Mouse (Mus musculus): Measurements from ENCODE around the gene Phf7. TPM values are rescaled to one million over a fixed set of nuclear protein-coding genes. Genes with fewer than 3 reads are reported as not detected.

Gene Phf7
- total and polyA plus RNA-seq, 2 experiments from 2014 or later, result 8.6 to 12.2 TPM

GRCm38 (mm10) chr14:31245946-31246345 lies 5.2 kb downstream of the Phf7 start:
- ATAC-seq, result no peak
- no peaks in the 10 kb centered on the region for H3K9me3 ChIP-seq (ENCODE audit: low read length)
- H3K36me3 ChIP-seq (ENCODE audit: insufficient read depth), result no peaks in the 10 kb centered on the region
- no peaks in the 10 kb centered on the region for H3K4me1 ChIP-seq (ENCODE audit: insufficient read depth)
- no peak overlapping the region for H3K4me2 ChIP-seq (ENCODE audit: low read depth)
- H3K27ac ChIP-seq (ENCODE audit: low read depth, low read length), result no peak overlapping the region
- DNase-seq, result no peak
- 74% methylated on average over 1 of the region's 1 CpGs for WGBS
- TF ChIP-seq CTCF (IDR thresholded peaks at IDR 0.05; ENCODE audit: low read depth), result no peak
- no peak overlapping the region for H3K4me3 ChIP-seq (ENCODE audit: low read depth, low read length)
- no peak overlapping the region for H3K9ac ChIP-seq
- H3K27me3 ChIP-seq (ENCODE audit: insufficient read depth, low read length), result no peaks in the 10 kb centered on the region

GRCm38 (mm10) chr14:31244777-31245176 lies 6.3 kb downstream of the Phf7 start:
- Histone ChIP-seq H3K4me1 (ENCODE audit: insufficient read depth) (no peaks in the 10 kb centered on the region), H3K4me2 (ENCODE audit: low read depth) (no peak overlapping the region), H3K27ac (ENCODE audit: low read depth, low read length) (no peak overlapping the region), H3K4me3 (ENCODE audit: low read depth, low read length) (no peak overlapping the region), H3K36me3 (ENCODE audit: insufficient read depth) (no peaks in the 10 kb centered on the region), H3K9ac (no peak overlapping the region), H3K9me3 (ENCODE audit: low read length) (no peaks in the 10 kb centered on the region), H3K27me3 (ENCODE audit: insufficient read depth, low read length) (no peaks in the 10 kb centered on the region)
- TF ChIP-seq CTCF (IDR thresholded peaks at IDR 0.05; ENCODE audit: low read depth), result no peak
- DNase-seq, result no peak
- WGBS, result 70% methylated on average over 1 of the region's 1 CpGs
- ATAC-seq, result no peak

GRCm38 (mm10) chr14:31240528-31240927 lies 10.6 kb downstream of the Phf7 start:
- WGBS, result 89% methylated on average over 3 of the region's 3 CpGs
- H3K4me1 ChIP-seq (ENCODE audit: insufficient read depth), result no peaks in the 10 kb centered on the region
- no peak for DNase-seq
- no peaks in the 10 kb centered on the region for H3K36me3 ChIP-seq (ENCODE audit: insufficient read depth)
- no peaks in the 10 kb centered on the region for H3K9me3 ChIP-seq (ENCODE audit: low read length)
- no peak overlapping the region for H3K4me3 ChIP-seq (ENCODE audit: low read depth, low read length)
- H3K4me2 ChIP-seq (ENCODE audit: low read depth), result no peak overlapping the region
- H3K9ac ChIP-seq, result no peak overlapping the region
- ATAC-seq, result no peak
- TF ChIP-seq CTCF (IDR thresholded peaks at IDR 0.05; ENCODE audit: low read depth), result no peak
- H3K27ac ChIP-seq (ENCODE audit: low read depth, low read length), result no peak overlapping the region
- no peaks in the 10 kb centered on the region for H3K27me3 ChIP-seq (ENCODE audit: insufficient read depth, low read length)

- Histone ChIP-seq H3K4me1 (ENCODE audit: insufficient read depth) (peaks cover 4% of the 10 kb centered on the region; the same call in 1 of the 2 replicates), H3K27ac (ENCODE audit: low read depth, low read length) (no peak overlapping the region), H3K4me2 (ENCODE audit: low read depth) (no peak overlapping the region), H3K4me3 (ENCODE audit: low read depth, low read length) (no peak overlapping the region), H3K9me3 (ENCODE audit: low read length) (no peaks in the 10 kb centered on the region), H3K9ac (no peak overlapping the region), H3K36me3 (ENCODE audit: insufficient read depth) (no peaks in the 10 kb centered on the region), H3K27me3 (ENCODE audit: insufficient read depth, low read length) (no peaks in the 10 kb centered on the region)
- 82% methylated on average over 7 of the region's 7 CpGs for WGBS
- TF ChIP-seq CTCF (IDR thresholded peaks at IDR 0.05; ENCODE audit: low read depth), result no peak
- no peak for ATAC-seq
- no peak for DNase-seq
Measured at GRCm38 (mm10) chr14:31237101-31237882, 13.8 kb downstream of the Phf7 start.

DNA sequence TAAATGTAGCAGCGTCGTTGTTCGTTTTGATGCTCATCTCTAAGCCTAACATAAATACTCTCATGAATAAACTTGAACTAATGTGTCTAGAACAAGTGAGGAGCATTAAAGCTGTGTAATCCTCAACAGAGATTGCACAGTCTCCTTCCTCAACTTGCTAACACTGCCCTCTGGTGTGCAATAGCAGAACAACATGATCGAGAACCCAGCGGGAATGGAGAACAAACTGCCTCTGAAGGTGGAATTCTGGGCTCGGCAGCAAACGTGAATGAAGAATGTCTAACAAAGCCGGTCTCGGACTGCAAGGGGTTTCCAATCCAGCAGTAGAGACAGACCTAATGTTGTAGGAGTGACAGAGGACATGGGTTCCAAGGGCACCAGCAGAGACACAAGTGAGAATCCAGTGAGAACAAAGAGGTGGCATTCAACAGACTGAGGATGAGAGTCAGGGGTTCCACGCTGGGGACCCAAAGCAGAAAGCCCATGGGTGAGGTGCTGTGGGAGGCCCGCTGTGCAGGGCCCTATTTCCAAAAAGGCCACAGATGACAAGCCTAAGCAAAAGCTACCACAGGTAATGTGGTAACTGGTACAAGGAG lies 17.0 kb downstream of the Phf7 start:
- DNase-seq (peak; percentile 92), ATAC-seq (peak; percentile 92)
- Histone ChIP-seq H3K4me2 (ENCODE audit: low read depth) (peak overlapping the region; percentile 23; the same call in 1 of the 2 replicates), H3K4me3 (ENCODE audit: low read depth, low read length) (no peak overlapping the region), H3K4me1 (ENCODE audit: insufficient read depth) (peaks cover 4% of the 10 kb centered on the region; the same call in 1 of the 2 replicates), H3K27ac (ENCODE audit: low read depth, low read length) (0 out of 2 replicates have a peak overlapping the region, but pooled peaks have one; percentile 30), H3K9ac (peak overlapping the region; percentile 37; the same call in 1 of the 2 replicates), H3K27me3 (ENCODE audit: insufficient read depth, low read length) (no peaks in the 10 kb centered on the region), H3K9me3 (ENCODE audit: low read length) (no peaks in the 10 kb centered on the region), H3K36me3 (ENCODE audit: insufficient read depth) (no peaks in the 10 kb centered on the region)
- TF ChIP-seq CTCF (IDR thresholded peaks at IDR 0.05; ENCODE audit: low read depth), result peak; percentile 96
- 22% methylated on average over 11 of the region's 11 CpGs for WGBS

DNA sequence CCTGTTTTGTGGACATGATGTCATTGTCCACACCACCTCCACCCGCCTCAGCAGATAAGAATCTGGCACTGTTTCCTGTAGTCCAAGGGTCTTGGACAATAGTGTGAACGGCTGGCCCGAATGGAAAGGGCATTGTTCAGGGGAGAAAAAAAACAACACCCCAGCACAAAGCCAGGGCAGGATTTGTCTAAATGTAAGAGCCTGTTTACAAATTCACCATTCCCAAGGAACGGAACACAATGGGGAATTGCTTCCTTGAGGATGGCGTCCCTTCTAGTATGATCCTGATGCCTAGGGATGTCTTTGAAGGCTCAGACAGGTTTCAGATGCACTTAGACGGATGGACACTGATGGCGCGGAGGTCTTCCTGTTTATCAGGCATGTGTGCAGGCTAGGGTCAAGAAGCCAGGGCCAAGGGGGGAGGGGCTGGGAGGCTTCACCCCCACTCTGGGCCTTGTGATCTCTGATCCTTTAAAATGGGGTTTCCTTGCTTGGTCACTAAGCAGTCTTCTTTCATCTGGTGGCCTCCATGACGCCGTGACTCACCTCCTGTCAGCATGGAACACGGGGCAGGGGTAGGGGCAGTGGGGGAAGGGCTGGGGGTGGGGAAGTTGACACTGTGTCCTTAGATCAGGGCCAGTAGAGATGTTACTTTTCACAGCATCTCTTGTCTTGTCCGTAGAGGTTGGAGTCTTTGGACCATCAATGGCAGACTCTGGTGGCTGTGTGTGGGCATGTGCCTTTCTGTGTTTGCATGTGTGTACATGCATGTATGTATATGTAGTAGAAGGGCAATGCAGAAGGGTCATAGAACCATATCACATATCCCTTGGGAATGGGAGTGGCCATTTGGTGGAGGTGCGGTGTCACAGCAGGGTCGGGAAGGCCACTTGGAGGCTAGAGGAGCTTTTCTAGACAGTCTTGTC lies 17.8 kb downstream of the Phf7 start:
- Histone ChIP-seq H3K4me1 (ENCODE audit: insufficient read depth) (peaks cover 4% of the 10 kb centered on the region; the same call in 1 of the 2 replicates), H3K4me3 (ENCODE audit: low read depth, low read length) (no peak overlapping the region), H3K9me3 (ENCODE audit: low read length) (no peaks in the 10 kb centered on the region), H3K27me3 (ENCODE audit: insufficient read depth, low read length) (no peaks in the 10 kb centered on the region), H3K36me3 (ENCODE audit: insufficient read depth) (no peaks in the 10 kb centered on the region), H3K9ac (no peak overlapping the region), H3K27ac (ENCODE audit: low read depth, low read length) (no peak overlapping the region), H3K4me2 (ENCODE audit: low read depth) (no peak overlapping the region)
- 84% methylated on average over 14 of the region's 14 CpGs for WGBS
- ATAC-seq (no peak), DNase-seq (no peak)
- no peak for TF ChIP-seq CTCF (IDR thresholded peaks at IDR 0.05; ENCODE audit: low read depth)
